Mouse (Mus musculus): ENCODE results near the gene Otud7b. TPM values are rescaled to one million over a fixed set of nuclear protein-coding genes. Genes with fewer than 3 reads are reported as not detected.
A peak's percentile ranks its signal among the peaks of the same experiment; 100 is the strongest.

Otud7b gene
- 16.2 and 17.6 TPM in 2 replicates for polyA plus RNA-seq (2012; rRNA removed)

DNA sequence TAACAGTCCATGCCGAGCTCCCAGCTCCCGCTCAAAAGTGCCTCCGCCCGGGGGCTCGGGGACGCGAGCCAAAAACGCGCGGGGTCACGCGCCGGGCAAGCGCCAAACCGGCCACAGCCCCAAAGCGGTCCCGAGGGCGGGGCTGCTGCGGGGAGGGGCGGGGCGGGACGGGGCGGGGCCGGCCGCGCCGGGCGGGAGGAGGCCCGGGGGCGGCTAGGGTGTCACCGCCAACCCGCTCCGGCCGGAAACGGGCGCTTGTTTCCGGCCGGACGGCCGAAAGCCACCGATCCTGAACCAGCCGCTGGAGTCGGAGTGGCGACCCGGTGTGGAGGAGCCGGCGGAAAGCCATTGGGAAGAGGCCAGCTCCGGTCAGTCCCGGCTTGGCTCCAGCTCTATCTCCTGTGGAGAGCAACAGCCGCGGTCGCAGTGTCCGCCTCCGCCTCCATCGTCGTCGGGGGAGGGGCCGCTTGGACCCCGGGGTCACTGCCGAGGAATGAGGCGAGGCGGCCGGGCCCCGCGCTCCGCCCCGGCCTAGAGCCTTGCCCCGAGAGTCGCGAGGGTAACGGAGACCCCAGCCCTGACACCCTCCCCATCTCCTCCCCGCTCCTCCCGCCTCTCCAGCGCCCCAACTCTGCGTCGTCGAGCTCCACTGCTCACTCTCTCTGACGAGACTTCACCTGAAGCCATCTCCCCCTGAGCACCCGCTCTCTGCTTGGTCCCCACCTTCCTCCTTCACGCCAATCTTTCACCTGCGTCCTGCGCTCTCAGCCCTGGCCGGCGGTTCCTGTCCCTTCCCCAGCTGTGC is at the start of gene Otud7b:
Otud7b (plus strand) TSS at position 267 of the 805 bp plus-strand sequence.
- DNase-seq (ENCODE audit: extremely low spot score in 1 of 2, low spot score in 1 of 2), result peak; percentile 20 to 59

GRCm38 (mm10) chr3:96055294-96055693 is 49.0 kb upstream of the Otud7b start:
- DNase-seq (ENCODE audit: extremely low spot score in 1 of 2, low spot score in 1 of 2), result no peak

GRCm38 (mm10) chr3:96056031-96056430 is 48.3 kb upstream of the Otud7b start:
- DNase-seq (ENCODE audit: extremely low spot score in 1 of 2, low spot score in 1 of 2), result no peak

GRCm38 (mm10) chr3:96057747-96058204 is 46.6 kb upstream of the Otud7b start:
- peak; percentile 83 to 96 for DNase-seq (ENCODE audit: extremely low spot score in 1 of 2, low spot score in 1 of 2)

- DNase-seq (ENCODE audit: extremely low spot score in 1 of 2, low spot score in 1 of 2), result peak; percentile 49 to 82
Measured at GRCm38 (mm10) chr3:96058231-96058896, 46.0 kb upstream of the Otud7b start, which contains the start of gene Vps45. Gene Vps45, minus strand, starts transcription at chr3:96058466.

DNA sequence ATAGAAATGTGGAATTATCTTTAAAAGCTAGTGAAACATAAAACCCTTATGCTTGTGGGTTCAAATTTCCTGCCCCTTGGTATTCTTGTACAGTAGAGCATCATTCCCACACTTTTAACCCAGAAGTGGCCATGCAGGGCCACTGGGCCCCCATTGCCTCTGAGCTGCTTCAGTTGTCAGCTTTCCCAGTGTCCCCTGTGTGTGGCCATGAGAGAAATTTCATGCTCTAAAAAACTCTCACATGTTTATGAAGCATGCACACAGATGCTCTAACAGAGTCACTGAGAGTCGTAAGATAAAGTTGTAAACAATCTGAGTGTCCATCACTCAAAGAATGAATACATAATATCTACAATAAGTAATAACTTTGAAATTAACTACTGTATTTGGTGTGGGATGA is 44.2 kb upstream of the Otud7b start:
- DNase-seq (ENCODE audit: extremely low spot score in 1 of 2, low spot score in 1 of 2), result no peak

GRCm38 (mm10) chr3:96063299-96063698 is 41.0 kb upstream of the Otud7b start:
- no peak for DNase-seq (ENCODE audit: extremely low spot score in 1 of 2, low spot score in 1 of 2)

- no peak for DNase-seq (ENCODE audit: extremely low spot score in 1 of 2, low spot score in 1 of 2)
Measured at GRCm38 (mm10) chr3:96064217-96064616, 40.1 kb upstream of the Otud7b start.

DNA sequence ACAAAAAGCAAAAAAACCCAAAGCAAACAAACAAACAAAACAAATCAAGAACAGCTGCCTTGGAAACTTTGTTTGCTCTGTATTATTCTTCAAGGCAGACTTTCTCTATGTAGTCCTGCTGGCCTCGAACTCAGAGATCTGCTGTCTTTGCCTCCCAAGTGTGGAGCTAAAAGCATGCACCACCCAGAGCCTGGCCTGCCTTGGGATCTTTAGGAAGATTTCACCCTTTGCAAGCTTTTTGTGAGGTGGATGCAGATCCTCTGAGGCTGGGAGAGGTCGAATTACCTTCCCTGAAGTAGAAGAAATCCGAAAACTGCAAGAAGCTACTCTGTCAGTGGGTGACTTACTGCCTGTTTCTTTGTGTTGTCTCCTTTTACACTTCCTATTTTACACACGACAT is 39.2 kb upstream of the Otud7b start:
- no peak for DNase-seq (ENCODE audit: extremely low spot score in 1 of 2, low spot score in 1 of 2)

DNA sequence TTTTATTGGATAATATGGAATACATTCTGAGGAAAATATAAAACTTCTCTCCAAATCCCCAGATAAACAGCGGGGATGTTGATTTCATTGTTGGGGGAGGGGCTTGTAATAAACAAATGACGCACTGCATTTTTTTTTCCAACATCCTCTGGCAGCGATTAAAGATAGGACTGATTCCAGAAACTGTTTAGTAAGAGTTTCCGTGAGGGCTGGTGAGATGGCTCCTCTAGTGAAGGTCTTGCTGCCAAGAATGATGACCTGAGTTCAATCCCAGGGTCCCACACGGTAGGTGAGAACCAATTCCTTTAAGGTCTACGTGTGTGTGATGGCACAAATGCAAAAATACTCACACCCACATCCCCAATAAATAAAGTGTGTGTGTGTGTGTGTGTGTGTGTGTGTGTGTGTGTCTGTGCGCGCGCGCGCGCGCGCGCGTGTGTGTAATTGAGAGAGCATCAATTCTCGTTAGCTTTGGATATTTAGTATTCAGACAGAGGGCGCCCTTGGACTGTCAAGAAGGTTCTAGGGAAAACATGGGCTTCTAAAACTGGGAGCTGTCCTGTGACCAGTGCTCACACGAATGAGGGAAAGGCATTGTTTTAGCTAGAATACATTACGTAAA is 38.5 kb upstream of the Otud7b start:
- DNase-seq (ENCODE audit: extremely low spot score in 1 of 2, low spot score in 1 of 2), result peak; percentile 59 to 94

DNA sequence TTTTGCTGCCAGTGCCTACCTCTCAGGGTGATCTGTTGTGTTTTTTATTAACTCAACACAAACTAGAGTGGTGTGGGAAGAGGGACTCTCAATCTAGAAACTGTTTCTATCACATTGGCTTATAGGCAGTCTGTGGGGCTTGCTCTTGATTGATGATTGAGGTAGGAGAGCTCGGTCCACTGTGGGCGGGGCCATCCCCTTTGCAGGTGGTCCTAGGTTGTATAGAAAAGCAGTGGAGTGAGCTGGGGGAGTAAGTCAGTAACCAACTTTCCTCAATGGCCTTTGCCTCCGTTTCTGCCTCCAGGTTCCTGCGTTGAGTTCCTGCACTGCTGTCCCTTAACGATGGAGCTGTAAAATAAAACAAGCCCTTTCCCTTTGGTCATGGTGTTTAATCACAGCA is 37.6 kb upstream of the Otud7b start:
- no peak for DNase-seq (ENCODE audit: extremely low spot score in 1 of 2, low spot score in 1 of 2)

GRCm38 (mm10) chr3:96069046-96069445 is 35.3 kb upstream of the Otud7b start:
- no peak for DNase-seq (ENCODE audit: extremely low spot score in 1 of 2, low spot score in 1 of 2)

DNA sequence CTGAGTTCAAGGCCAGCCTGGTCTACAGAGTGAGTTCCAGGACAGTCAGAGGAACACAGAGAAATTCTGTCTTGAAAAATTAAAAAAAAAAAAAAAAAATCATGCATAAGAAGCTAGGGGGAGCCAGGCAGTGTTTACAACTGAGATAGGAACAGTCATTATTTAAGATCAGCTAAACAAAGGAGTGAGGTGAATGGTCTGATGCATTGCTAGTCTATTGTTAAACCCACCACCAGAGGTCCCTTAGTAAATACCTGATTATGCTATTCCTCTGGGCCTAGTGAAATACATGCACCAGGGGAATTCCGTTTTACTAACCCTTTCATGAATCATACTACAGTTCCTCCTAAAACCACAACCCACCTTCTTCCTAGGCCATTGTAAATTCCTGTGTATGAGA is 34.8 kb upstream of the Otud7b start:
- DNase-seq (ENCODE audit: extremely low spot score in 1 of 2, low spot score in 1 of 2), result no peak

DNA sequence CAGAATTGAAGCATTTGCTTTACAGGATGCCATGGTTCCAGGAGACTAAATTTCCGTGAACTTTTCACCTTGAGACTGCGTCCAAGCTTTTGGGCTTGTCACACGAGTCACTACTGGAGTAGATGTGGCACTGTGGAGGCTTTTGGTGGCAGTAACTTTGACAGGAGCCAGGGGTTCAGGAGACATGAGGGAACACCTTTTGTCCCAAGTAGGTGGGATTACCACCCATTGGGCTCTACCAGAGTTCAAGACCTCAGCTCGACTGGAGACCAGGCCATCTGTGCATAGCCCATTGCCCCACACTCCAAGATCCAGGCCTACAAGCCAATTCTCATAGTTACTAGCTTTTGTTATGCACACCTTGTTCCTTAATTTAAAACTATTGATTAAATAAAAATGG is 34.1 kb upstream of the Otud7b start:
- no peak for DNase-seq (ENCODE audit: extremely low spot score in 1 of 2, low spot score in 1 of 2)

- no peak for DNase-seq (ENCODE audit: extremely low spot score in 1 of 2, low spot score in 1 of 2)
Measured at GRCm38 (mm10) chr3:96072921-96073486, 31.3 kb upstream of the Otud7b start.

DNA sequence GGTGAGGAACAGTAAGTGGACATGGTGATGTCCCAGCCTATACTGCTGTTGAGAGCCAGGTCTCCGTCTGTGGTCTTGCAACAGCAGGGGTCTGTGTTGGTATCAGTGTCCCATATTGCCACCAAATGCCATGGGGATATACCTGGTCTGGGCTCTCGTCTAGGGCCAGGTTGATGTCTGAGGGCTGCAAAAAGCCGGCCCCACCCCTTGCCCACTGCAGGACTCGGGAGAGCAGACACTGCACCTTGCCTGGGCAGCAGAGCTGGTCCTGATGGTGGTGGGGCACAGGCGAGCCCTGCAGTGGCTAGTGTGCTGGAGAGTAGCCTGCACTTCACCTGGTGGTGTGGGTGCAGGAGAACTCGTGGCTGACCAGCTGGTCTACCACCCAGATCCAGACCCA is 26.3 kb upstream of the Otud7b start:
- DNase-seq (ENCODE audit: extremely low spot score in 1 of 2, low spot score in 1 of 2), result no peak

GRCm38 (mm10) chr3:96078711-96079110 is 25.6 kb upstream of the Otud7b start:
- DNase-seq (ENCODE audit: extremely low spot score in 1 of 2, low spot score in 1 of 2), result no peak

- DNase-seq (ENCODE audit: extremely low spot score in 1 of 2, low spot score in 1 of 2), result peak in 1 of 2 experiments; percentile 41
Measured at GRCm38 (mm10) chr3:96081006-96081405, 23.3 kb upstream of the Otud7b start.

GRCm38 (mm10) chr3:96081650-96082049 is 22.7 kb upstream of the Otud7b start:
- DNase-seq (ENCODE audit: extremely low spot score in 1 of 2, low spot score in 1 of 2), result no peak

DNA sequence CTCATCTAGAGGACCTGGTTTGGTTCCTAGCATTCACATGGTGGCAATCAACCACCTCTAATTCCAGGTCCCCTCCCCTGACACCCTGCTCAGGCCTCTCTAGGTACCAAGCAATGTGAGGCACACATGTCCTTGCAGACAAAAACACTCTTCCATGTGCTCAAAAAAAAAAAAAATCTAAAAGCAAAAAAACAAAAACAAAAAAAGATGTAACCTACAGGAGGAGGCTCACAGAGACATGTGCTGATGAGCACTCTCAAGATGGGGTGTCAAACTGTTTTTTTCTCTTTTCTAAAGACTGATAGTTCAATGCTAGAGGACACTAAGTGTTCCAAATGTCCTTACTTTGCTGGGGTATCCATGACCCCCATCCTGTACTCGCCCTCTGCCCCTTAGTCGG is 22.2 kb upstream of the Otud7b start:
- DNase-seq (ENCODE audit: extremely low spot score in 1 of 2, low spot score in 1 of 2), result no peak

Measured in frontal cortex, adult 2 months (tissue).